Mouse (Mus musculus) cerebellum, postnatal 14 days (tissue): Measurements from ENCODE around the gene Cfi.
A peak's percentile ranks its signal among the peaks of the same experiment; 100 is the strongest.

Source experiments
- DNase-seq, 2 experiments: peaks; one replicate each; pipeline ENCODE4 v3.0.0; 2021; ENCODE audit warnings: mixed read lengths in 2 of 2

Cfi gene

DNA sequence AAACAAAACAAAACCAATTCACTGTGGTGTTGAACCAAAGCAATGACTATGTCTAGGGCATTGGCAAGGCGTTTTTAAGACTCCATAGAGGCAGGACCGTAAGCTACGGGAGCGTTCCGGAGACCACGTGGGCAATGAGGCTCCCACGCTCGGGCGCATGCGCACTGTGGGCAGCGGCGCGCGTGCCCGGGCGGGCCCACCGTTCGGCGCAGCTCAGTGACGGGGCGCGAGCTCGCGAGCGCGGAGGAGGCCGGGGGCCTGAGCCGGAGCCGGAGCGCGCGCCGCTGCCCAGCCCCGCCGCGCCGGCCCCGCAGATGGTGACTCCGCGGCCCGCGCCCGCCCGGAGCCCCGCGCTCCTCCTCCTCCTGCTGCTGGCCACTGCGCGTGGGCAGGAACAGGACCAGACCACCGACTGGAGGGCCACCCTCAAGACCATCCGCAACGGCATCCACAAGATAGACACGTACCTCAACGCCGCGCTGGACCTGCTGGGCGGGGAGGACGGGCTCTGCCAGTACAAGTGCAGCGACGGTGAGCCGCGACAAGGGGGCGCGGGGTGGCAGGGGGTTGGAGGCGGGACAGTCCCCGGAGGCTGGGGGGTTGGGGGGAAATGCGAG, 42.8 kb downstream of the Cfi start, which contains the start of gene Pla2g12a:
Pla2g12a (plus strand) TSS at position 202 of the 617 bp plus-strand sequence.
- DNase-seq = peak; percentile 96 to 98

DNA sequence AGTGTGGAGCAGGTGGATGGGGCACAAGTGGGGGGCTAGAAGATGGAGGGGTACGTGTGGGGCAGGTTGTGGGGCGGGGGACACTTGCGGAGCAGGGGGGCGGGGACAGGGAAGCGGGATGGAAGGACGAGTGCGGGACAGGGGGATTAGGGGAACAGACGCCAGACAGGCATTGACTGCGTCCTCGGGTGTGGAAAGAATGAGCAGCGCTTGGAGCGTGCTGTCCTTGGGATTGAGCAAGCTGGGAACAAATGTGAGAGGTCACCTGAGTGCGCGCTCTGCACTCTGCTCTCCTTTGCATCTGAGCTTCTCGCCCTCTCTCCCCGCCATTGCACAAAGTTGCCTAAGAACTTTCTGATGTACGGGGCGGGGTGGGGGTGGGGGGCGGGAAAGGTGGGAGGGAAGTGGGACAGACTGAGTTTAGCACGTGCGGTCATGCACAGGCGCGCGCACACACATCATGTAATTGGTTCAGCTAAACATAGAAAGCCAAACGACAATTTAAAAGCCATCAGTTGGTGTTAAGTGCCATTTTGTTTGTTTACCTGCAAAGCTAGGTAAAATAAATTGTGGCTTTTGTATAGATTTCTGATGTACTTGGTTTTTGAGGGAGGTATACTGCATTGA, 43.6 kb downstream of the Cfi start:
- DNase-seq = no peak

DNA sequence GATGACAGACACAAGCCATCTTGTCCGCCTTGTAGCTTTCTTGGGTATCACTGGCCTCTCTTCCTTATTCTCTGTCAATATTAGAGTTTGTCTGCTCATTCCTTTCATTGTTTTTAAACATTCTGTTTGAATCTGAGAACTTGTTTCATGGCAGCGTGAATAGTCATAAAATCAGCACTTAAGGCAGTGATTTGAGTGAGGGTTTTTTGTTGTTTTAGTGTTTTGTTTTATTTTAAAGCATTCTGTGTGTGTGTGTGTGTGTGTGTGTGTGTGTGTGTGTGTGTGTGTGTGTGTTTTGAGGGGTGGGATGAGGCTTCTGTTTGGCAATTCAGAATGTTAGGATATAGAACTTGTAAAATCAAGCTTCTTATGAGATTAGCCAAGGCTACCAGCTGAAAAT, 44.2 kb downstream of the Cfi start:
- no peak for DNase-seq

DNA sequence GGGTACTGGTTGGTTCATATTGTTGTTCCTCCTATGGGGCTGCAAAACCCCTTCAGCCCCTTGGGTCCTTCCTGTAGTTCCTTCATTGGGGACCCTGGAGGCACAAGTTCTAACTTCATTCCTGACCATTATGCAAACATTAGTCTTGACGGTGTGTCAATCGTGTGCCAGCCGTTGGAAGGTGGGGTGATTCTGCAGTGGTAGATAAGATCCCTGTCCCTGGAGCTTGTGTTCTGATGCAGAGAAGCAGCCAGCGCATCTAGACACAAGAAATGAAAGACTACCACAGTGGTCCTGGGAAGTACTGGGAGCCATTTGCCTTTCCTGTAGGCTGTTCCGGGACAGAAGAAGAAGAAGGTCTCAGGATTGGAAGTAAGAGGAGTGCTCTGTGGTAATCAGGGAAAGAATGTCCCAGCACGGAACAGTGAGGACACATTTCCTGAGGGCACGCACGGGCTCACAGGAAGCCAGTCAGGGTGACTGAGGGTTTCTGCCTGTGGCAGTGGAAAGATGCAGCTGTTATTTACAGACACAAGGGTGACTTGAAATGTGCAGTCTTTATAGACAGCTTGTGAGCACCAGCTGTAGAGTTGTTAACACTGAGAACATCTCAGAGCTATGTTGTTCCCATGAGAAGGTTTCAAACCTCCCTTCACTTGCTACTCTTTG, 45.4 kb downstream of the Cfi start:
- no peak for DNase-seq

GRCm38 (mm10) chr3:129885577-129885976, 49.9 kb downstream of the Cfi start:
- DNase-seq = no peak

DNA sequence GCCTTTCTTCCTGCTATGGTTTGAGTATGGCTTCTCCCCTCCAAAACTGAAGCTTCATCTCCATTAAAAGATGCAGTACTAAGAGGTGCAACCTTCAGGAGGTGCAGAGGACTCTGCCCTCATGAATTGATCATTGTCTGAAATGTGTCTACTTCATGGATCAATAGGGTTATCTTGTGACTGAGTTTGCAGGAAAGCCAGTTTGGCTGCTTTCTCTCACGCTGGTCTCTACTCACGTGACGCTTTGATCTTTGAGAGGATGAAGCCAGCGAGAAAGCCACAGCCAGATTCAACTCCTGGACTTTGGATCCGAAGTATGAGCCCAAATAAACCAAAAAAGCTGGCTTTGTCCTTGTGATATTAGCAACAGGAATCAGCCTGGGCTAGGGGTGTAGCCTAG, 50.7 kb downstream of the Cfi start:
- DNase-seq = no peak

GRCm38 (mm10) chr3:129887779-129888517, 52.3 kb downstream of the Cfi start:
- no peak for DNase-seq

GRCm38 (mm10) chr3:129892003-129892402, 56.3 kb downstream of the Cfi start:
- DNase-seq = no peak

DNA sequence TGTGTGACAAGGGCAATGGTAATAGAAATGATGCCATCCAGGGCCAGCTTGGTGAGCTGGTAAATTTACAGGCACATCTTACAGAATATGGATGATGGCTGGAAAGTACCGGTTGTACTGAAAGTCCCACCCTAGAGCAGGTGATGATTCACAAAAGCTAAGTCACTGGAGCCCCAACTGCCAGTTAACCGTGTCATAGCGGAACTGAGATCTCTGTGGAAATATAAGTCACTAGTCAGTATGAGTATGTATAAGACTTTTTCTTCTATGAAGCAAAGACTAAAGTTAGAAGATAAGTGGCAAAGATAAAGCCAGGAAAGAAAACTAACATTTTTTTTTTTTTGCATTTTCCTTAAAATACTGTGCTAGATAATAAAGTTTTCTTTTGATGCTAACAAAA, 57.5 kb downstream of the Cfi start:
- no peak for DNase-seq

GRCm38 (mm10) chr3:129896591-129896990, 60.9 kb downstream of the Cfi start:
- DNase-seq = no peak

- no peak for DNase-seq
Observed at GRCm38 (mm10) chr3:129898886-129899285, 63.2 kb downstream of the Cfi start.

DNA sequence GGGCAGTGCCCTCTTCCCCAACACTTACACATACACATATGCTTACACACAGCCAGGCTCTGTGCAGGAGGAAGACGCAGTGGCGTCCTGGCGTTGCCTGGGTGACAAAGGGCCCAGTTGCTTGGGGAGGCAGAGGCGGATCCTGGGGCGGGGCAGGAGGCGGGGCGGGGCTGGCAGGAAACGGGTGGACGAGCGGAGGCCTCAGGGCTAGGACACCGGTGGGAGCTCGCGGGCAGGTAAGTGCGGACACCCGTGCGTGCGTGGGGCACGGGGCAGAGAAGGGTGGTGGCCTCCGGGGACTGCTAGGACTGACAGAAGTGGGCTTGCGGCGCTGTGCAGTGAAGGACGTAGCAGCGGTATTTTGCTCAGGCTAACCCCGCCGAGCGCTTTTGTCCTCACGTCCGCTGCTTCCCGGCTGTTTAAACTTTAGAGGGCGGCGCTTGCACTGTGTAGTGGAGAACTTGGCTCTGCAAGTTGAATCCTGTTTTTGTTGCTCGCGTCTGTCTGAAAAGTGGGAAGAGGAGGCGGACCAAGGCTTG, 65.7 kb downstream of the Cfi start, which contains the start of gene Casp6:
Casp6 (plus strand) TSS at position 155 of the 539 bp plus-strand sequence.
- DNase-seq = peak; percentile 51 to 54

- DNase-seq = no peak
Observed at GRCm38 (mm10) chr3:129903369-129903768, 67.7 kb downstream of the Cfi start.

DNA sequence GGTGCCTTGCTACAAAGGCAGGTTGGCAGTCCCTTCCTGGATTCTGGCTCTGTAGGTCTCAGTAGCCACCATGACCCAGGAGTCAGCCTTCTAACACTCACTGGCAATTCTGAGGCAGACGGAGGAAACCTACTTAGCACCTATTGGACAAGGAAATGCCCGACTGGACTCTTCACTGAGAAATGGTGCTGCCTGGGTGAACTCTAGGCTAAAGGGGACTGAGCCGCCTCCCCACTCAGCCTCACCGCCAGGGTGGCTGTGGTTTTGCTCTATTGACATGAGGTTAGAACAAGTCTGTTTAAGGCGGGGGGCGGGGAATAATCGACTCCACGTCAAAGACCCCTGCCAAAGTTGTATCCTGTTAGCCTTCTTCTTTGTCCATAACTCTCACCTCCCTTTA, 68.2 kb downstream of the Cfi start:
- DNase-seq = no peak

- DNase-seq = no peak
Observed at GRCm38 (mm10) chr3:129904381-129905132, 68.9 kb downstream of the Cfi start.

GRCm38 (mm10) chr3:129912025-129912424, 76.3 kb downstream of the Cfi start:
- DNase-seq = no peak

DNA sequence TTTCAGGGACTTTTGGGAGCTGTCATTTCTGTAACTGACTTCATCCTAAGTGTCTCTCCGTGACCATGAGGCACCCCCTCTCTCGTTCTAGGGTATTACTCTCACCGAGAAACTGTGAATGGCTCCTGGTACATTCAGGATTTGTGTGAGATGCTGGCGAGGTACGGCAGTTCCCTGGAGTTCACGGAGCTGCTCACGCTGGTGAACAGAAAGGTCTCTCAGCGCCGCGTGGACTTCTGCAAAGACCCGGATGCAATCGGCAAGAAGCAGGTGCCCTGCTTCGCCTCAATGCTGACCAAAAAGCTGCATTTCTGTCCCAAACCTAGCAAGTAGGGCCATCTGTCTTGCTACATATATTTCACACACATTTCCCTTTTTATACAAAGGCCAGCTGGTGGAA, 77.6 kb downstream of the Cfi start:
- no peak for DNase-seq

GRCm38 (mm10) chr3:129917424-129917823, 81.7 kb downstream of the Cfi start:
- no peak for DNase-seq

- DNase-seq = peak; percentile 67 to 78
Observed at GRCm38 (mm10) chr3:129918434-129918833, 82.8 kb downstream of the Cfi start.

DNA sequence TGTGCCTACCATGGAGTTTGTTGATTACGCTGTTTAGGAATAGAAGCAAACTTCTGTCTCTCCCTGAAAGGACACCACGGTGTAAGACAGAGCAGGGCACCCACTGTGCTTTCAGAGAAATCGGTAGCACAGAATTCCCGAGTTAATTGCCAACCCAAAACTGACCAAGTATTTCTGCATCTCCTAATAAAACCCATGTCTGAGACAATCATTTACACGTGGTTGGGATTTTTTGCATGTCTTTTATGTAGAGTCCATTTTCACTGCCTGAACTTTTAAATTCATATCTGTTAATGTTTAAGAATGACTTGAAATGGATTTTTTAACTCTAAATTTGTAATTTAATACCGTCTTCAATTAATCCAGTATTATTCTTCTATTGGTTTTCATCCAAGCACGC, 87.9 kb downstream of the Cfi start:
- DNase-seq = no peak
